Mouse (Mus musculus): ENCODE results near the gene Ppp3ca.
"Not testable (repeated sequence)": the region's sequence is repeated elsewhere in the genome, so short reads cannot be mapped to it uniquely, and the experiment has no call there.

The Ppp3ca gene

DNA sequence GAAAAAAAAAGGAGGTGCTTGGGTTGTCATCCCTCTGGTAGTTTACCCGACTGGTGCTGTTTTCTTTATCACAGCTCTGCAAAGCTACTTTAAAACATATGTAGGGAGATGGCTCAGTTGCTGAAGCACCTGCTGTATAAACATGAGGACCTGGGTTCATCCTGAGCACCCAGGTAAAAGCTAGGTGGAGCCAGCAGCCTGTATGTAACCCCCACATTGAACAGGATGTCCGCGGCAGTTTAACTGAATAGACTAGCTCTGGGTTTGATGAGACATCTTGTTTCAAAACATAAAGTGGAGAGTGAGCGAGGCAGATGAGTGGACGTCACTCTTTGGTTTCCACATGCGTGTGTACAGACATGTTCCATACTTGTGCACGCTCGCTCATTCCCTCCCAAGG lies 16.5 kb downstream of the Ppp3ca start:
- no peak for DNase-seq (ENCODE audit: low spot score in 2 of 2)

DNA sequence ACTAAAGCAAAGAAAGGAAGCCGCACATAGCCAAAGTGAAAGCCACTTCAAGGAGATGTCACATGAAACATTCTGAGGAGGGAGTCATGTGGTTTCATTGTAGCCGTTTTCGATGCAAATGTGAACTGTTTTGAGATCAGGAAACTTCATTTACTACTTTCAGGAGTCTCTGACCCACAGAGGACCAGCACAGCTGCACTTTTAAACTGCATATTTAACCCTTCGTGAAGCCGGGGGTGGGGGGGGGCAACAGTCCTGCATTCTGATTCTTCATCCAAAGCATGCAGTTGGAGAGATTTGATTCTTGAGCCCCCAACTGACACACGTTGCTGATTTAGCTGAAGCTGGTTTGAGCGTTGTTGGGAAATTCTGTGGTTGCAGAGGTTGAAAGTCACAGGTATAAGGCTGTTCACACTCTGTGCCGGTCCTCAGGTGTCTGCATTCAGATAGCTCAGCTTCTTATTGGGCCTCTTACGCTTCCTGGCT lies 18.2 kb downstream of the Ppp3ca start:
- no peak for DNase-seq (ENCODE audit: low spot score in 2 of 2)

DNA sequence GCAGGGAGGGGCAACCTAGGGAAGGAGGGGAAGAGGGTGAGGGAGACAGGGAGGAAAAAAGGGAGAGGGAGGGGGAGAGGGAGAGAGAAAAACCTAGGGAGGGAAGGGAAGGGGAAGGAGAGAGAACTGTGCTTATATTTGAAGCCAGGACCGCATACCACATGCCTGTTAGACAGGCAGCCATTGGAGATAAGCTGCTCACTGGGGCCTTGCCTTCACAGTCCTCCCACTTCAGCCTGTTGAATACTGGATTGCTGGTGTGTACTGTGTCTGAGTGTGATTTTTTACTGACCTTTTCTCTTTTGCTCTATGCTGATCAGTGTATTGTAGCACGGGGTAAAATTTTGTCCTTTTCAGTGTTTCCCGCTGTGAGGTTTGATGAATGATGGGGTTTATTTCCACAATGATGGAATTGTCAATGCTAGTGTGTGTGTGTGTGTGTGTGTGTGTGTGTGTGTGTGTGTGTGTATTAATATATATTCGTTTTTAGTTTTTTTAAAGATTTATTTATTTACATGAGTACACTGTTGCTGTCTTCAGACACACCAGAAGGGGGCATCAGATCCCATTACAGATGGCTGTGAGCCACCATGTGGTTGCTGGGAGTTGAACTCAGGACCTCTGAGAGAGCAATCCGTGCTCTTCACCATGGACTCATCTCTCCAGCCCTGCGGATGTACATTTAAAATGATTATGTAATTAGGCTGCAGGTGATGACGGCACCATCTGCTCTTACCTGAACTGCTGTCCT lies 20.0 kb downstream of the Ppp3ca start:
- DNase-seq (ENCODE audit: low spot score in 2 of 2): no peak

DNA sequence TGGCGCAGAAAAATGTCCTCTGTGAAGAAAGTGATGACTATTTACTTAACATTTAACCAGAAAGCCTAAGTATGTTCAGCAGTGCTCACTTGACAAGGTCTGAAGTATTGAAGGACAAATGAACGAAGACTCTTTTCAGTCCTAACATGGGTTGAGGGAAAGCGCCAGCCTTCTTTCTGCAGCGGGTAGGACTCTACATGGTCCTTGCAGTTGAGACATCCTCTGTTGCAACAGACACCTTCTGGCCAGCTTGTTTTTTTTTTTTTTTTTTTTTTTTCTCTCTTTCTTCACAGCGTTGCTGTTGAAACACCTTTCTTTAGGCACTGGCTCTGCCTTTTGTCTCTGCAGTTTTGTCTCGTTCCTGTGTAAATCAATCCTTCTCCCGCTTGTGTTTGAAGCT lies 22.1 kb downstream of the Ppp3ca start:
- no peak for DNase-seq (ENCODE audit: low spot score in 2 of 2)

DNA sequence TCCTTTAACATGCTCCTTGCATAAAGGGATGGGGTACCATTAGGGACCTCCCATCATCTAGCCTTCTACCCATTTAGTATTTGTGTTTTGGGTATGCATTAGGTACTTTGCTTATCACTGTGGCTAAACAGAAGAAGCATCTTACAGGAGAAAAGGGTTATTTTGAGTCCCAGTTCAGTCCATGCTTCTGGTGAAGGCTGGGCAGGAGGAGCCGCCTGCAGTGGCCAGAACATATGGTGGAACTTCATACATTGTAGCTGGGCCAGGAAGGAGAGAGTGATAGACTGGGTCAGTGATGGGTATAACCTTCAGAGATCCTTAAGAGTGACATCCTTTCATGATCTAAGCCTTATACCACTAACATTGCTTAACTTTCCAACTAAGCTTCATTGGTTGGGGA lies 23.6 kb downstream of the Ppp3ca start:
- DNase-seq (ENCODE audit: low spot score in 2 of 2): no peak

DNA sequence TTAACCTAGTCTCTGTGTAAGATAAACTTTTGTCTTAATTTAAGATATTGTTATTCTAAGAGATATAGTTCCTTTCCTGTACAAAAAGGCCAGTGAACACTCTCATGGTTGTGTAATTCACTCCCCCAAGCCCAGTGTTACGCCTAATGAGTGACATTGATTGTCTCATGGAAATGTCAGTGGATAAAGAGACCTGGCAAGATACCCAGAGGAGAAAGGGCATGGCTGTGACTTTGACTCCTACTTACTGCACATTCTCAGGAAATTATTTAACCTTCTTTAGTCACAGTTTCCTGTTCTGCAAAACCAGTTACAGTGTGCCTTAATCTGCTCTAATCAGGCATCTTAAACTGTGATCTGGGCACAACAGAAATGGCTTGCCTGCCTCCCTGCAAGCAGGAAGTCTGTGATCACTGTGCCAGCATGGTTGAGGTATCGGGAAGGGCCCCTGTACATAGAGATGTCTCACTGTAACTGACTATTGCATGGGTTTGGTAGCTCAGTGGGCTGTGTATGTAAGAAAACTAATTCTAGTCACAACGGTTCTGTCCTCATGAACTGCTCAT lies 27.8 kb downstream of the Ppp3ca start:
- no peak for DNase-seq (ENCODE audit: low spot score in 2 of 2)

DNA sequence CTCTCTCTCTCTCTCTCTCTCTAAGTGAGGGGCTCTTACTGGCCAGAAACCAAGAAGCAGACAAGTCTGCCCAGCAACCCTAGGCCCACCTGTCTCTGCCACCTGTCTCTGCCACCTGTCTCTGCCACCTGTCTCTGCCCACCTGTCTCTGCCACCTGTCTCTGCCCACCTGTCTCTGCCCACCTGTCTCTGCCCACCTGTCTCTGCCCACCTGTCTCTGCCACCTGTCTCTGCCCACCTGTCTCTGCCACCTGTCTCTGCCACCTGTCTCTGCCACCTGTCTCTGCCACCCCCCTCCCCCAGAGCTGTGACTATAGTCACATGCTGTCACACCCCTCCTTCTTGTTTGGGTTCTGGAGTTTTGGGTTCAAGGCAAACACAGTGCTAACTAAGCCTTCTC lies 29.8 kb downstream of the Ppp3ca start:
- not testable (repeated sequence) for DNase-seq (ENCODE audit: low spot score in 2 of 2)

DNA sequence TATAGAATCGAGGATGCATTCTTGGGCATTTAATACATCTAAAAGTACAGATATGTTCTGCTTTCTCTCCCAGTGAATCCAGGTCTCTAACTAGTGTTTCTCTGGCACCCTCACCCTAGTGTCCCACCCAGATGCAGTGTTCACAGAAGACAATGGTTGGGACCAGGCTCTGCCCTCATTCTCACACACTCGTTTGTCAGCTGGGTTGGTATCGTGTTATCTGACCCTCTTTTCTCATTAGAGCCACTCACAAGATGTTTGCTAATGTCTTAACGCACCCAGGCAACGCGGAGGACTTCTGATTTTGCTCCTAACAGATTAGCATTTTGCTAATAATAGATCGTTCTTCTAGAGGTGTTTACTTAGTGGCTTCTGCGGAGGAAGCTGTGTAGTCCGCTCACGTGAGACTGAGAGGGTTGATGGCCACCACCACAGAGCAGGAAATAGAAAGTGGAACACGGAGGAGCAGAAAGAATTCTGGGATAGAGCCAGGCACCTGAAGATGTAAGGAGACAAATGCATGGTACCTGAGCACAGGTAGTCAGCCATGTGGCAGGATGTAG lies 30.6 kb downstream of the Ppp3ca start:
- no peak for DNase-seq (ENCODE audit: low spot score in 2 of 2)

DNA sequence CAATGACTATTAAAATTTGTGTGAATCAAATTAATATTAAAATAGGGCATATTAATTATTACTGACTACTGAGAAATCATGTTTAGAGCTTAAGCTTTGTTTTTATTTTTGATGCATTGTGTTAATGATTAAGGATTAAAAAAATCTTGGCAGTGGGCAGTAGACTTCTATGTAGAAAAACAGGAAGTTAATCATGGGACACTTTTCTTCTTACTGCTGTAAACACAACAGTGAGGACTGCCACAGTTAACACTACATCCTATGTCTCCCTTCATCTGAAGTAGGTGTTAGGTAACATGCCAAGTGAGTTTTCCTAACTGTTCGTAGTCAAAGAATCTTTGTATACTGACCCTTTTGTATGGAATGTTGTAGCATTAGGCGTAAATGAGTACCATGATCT lies 32.9 kb downstream of the Ppp3ca start:
- DNase-seq (ENCODE audit: low spot score in 2 of 2): no peak

DNA sequence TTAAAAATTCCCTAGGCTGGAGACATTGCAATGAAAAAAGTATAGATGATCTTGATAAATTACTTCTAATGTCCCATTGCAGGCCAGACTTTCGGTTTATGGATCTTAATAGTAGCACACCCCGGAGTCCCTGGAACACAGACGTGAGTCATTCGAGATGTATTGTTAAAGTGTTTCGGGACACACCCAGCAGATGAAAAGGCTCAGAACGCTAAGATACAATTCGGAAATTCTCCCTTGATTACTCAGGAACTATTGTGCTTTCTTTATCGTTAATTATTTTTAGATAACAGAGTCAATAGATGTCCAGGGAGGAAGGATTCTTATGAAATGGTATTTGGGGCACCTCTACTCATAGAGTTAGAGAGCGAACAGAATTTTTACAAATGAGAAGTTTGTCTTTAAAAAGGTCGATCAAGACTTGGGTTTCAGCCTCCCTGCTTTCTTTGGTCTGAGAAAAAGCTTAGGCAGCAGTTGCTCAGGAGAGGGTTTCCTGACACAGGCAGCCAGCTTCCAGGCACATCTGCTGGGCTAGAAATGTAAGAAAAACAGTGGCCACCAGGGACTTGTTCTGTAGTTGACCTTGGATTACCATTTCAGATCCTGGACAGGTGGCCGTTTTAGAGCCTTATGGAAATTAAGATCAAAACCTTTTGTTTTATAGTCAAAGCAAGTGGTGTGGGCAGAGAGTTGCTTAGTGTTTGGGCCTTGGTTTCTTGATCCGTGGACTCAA lies 34.8 kb downstream of the Ppp3ca start:
- DNase-seq (ENCODE audit: low spot score in 2 of 2): no peak

DNA sequence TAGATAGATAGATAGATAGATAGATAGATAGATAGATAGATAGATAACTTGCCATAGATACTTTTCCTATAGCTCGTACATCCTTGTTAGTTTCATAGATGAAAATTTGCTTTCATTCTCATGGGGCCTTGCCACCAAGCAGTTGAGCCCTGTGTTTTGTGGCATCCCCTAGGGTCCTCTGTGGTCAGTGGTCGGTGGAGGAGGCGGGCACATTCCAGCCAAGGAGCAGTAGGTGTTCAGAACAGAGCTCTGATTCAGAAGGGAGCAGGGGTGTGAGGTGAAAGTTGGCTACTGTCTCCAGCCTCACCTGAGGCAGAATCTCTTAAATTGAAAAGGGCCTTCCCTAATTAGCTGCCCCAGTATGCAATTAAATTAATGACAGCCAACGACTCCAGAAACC lies 36.1 kb downstream of the Ppp3ca start:
- no peak for DNase-seq (ENCODE audit: low spot score in 2 of 2)

DNA sequence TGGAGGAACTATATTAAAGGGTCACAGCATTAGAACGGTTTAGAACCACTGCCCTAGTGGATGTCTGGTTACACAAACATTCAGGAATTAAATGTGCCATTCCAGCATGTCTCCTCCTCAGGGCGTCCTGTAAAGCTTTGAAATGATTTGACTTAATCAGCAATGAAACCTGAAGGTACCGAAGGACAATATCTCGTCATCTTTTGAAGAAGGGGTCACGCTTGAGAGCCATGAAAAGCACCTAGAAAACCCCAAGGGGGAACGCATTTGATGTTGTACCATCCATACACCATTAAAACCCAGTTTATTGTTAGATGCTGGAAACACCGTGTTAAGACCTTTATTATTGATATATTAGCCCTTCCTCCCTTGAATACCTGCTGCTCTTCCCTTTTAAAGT lies 36.8 kb downstream of the Ppp3ca start:
- DNase-seq (ENCODE audit: low spot score in 2 of 2): no peak

DNA sequence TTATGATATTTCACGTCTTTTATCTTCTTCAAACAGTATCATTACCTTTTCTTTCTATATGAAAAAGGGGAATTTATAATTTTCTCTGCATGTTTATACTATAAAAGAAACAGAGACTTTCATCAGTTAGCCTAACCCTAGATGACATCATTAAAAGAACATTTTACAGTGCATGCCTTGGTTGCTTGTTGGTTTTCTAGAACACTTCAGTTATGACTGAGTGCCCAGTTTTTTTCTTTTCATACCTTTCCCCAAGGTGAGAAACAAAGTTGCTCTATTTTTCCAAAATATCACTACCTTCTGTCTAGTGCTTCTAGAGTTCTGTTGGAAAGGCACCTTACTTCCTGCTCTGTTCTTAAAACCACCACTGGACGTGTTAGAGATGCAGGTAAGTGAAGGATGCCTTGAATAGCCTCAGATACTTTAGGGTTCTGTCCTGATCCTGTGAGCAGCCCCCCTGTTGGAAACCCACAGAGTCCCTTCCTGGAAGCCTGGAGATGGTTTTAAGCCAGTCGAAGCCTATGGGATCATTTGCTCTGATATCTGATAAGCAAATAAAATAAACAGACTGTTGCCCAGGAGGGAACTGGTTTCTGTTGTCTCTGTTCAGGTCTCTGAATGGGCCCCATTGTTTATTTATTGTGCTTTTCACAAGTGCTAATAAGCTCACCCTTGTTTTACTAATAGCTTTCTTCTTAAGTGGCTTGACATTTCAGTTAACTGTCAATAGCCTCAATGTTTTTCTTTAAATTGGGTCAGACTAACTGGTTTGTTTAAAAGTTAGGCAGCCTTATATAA lies 37.5 kb downstream of the Ppp3ca start:
- DNase-seq (ENCODE audit: low spot score in 2 of 2): no peak

DNA sequence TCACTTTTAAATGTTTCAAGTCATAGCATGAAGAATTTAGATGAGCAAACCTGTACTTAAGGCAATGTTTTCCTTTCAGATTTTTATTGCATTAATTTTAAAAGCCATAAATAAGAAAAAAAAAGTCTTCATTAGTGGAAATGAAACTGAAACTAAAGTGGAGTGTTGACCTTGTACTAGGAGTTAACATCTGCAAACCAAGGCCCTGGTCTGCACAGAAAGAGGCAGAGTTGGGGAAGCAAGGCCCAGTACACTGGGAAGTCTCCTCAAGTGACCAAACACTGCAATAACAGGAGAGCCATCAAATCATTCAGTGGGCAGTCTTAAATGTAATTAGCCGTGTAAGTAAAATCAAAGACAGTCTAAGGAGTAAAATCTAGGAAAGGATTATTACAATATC lies 38.3 kb downstream of the Ppp3ca start:
- DNase-seq (ENCODE audit: low spot score in 2 of 2): no peak

DNA sequence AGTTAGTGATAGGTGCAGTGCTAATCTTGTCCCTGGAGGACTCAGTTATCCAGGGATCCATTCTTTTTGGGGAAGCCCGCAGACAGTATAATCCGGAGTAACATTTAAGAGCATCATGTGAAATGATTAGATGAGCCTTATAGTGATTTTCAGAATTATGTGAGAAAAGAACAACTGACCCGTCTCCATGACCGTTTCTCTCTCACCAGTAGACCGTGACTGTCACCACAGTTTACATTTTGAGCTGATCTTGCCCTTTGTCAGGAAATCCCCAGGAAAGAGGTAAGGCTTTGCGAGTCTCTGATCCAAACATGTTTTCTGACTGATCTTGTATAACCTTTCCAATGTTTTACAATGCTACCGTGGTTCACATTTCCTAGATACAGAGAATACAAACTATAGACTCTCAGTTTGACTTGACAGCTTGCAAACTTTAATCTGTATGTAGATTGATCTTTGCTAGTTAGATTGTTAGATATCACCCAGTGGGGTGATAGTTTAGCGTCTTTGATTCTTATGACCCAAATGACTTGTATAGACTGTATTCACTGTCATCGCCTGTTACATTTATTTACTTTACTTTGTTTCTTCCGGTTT lies 40.5 kb downstream of the Ppp3ca start:
- DNase-seq (ENCODE audit: low spot score in 2 of 2): no peak

DNA sequence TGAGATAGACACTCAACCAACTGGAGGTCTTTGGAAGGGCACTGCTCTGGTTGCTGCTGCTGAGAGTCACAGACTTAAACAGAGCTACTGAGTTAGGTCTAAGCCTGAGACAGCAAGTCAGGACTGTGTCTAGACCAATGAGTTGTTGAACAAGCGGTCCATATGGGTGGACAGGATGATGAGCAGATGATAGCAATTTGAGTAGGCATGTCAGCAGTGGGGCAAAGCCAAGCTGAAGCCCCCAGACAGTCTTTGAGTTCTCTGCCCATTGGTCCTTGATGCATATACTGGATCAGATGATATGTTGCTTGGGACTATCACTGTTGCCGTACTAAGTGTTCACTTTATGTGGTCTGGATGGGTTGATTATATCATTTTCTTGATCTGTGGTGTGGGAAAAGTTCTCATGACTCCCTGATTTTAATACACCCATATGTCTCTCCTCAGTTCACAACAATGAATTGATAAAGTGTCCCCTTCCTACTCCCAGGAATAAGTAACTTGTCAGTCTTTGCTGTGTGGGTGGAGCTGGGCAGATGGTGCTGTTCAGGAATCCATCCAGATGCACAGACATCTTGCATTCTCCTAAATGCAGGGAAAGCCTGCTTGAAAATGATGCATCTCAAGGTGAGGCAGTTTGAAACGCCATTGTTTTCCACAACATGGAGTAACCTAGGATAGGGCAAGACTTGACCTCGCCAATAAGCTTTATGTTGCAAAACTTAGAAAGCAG lies 44.5 kb downstream of the Ppp3ca start:
- DNase-seq (ENCODE audit: low spot score in 2 of 2): no peak

DNA sequence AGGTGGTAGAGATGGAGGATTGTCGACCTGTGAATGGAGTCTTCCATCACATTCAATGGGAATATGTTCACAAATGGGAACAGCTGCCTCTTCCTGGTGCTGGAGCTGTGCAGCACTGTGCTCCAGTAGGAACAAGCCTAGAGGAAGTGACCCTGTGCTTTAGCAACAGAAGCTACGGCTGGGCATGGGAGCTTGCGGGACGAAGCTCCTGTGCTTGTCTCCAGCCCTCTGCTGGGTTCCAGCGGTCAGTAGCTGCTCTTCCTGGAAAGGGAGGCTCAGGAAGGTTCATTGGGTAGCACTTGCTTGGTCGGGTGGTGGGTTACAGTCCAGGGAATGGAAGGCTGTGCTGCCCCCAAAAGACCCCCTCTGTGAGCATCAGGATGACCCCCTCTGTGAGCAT lies 46.3 kb downstream of the Ppp3ca start:
- no peak for DNase-seq (ENCODE audit: low spot score in 2 of 2)

DNA sequence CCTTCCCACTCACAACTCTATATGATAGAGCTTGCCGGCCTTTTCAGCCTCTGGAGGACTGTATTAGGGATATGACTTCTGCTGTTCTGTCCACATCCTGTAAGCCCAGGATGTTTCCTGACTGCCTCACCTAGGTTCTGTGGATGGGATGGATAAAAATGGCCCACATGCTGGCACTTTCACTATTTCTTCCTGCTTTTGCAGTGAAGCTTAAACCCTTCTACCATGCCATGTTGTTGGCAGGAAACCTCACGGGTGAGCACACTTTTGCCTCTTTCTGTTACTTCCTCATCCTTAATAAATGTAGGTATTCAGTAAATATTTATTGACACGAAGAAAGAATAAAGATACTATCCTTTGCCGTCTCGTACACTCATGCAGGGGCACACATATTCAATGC lies 48.5 kb downstream of the Ppp3ca start:
- no peak for DNase-seq (ENCODE audit: low spot score in 2 of 2)

DNA sequence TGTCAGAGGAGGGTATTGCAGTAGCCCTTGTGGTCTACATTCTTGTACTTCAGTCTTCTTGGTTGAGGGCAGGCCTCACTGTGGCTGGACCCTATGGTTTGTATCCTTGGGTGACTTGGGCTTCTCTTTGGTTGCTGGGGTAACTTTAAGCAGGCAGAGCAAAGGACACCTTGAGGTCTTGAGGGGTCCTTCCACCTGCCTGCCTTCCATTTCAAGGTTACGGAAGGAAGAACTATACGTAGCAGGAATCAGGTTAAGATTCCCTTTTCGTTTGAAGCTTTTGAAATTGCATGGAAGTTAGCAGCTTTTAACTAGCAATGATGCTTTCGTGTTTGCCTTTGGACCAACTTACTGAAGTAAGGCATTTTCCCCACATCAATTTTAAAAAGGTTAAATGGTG lies 51.3 kb downstream of the Ppp3ca start:
- no peak for DNase-seq (ENCODE audit: low spot score in 2 of 2)

DNA sequence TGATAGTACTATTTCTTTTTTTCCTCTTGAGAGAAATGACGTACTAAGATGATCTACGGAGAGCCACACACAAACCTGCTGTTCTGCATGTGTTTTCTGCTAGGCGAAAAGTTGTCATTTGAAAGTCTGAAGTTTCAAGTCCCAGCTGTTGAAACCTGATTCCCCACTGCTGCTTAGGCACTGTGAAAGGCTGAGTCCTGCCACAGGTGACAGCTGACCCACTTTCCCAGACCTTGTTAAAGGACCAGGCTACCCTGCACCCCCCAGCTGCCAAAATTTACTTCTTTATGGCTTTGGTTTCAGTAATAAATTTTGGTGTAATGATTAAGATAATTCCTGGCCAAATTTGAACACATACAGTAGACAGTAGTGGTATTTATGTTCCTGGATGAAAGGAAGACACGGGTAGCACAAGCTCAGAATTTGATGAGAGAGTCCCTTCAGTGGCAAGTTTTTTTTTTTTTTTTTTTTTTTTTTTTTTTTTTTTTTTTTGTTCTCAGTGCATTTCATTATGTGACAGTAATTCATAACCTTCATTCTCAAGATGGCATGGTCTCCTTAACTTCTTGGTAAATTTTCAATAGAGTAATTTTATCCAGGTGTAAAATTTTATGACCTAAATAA lies 52.0 kb downstream of the Ppp3ca start:
- no peak for DNase-seq (ENCODE audit: low spot score in 2 of 2)

All from right cerebral cortex, postnatal 36 days (tissue).